Mouse (Mus musculus) midbrain, postnatal 0 days (tissue): ENCODE results near the gene Cpne5. TPM values are rescaled to one million over a fixed set of nuclear protein-coding genes. Genes with fewer than 3 reads are reported as not detected.

Experiments used
- ATAC-seq: fragments of 200-750 bp; cut with Nextera tagmentation; 2 replicates; pipeline ENCODE4 v1.8.0; 2017; ENCODE audit warnings: moderate number of reproducible peaks, mild to moderate bottlenecking, moderate TSS enrichment, moderate library complexity; ENCODE audit not compliant: low FRiP score
- DNase-seq: peaks from one replicate; pipeline ENCODE4 v3.0.0-alpha.2; 2015; ENCODE audit warnings: low spot score
- H3K27ac ChIP-seq: fragments of 300-500 bp; sonication (generic); 2 replicates; pipeline ENCODE4 v1.5.1; 2014; ENCODE audit warnings: low read depth, mild to moderate bottlenecking, low read length, mixed read lengths
- H3K27me3 ChIP-seq: fragments of 300-500 bp; sonication (generic); 2 replicates; pipeline ENCODE4 v1.6.1; 2014; ENCODE audit warnings: low read length, control low read depth, mixed read lengths; ENCODE audit not compliant: insufficient read depth
- H3K36me3 ChIP-seq: fragments of 300-500 bp; sonication (generic); 2 replicates; pipeline ENCODE4 v1.6.1; 2014; ENCODE audit warnings: low read length, control low read depth, mixed read lengths; ENCODE audit not compliant: insufficient read depth
- H3K4me1 ChIP-seq: fragments of 300-500 bp; sonication (generic); 2 replicates; pipeline ENCODE4 v1.6.1; 2014; ENCODE audit warnings: mild to moderate bottlenecking, control low read depth, antibody characterized with exemption, low read length, mixed read lengths; ENCODE audit not compliant: insufficient read depth
- H3K4me2 ChIP-seq: fragments of 300-500 bp; sonication (generic); 2 replicates; pipeline ENCODE4 v1.6.1; 2014; ENCODE audit warnings: low read depth, mild to moderate bottlenecking, low read length, mixed read lengths; ENCODE audit not compliant: poor library complexity, severe bottlenecking
- H3K4me3 ChIP-seq: fragments of 300-500 bp; sonication (generic); 2 replicates; pipeline ENCODE4 v1.5.1; 2014; ENCODE audit warnings: low read depth, mild to moderate bottlenecking, low read length, moderate library complexity
- H3K9ac ChIP-seq: fragments of 300-500 bp; sonication (generic); replicated peaks from 2 replicates; pipeline ENCODE4 v1.6.1; 2014; ENCODE audit warnings: mild to moderate bottlenecking, low read length, moderate library complexity, mixed read lengths; ENCODE audit not compliant: poor library complexity, severe bottlenecking
- H3K9me3 ChIP-seq: fragments of 300-500 bp; sonication (generic); 2 replicates; pipeline ENCODE4 v1.6.1; 2016; ENCODE audit warnings: low read length, control low read depth
- CTCF ChIP-seq: IDR thresholded peaks from 2 replicates; pipeline ENCODE4 v1.5.1; 2016; ENCODE audit warnings: antibody characterized with exemption, mild to moderate bottlenecking
- WGBS: fragments of 180-500 bp; shearing (Covaris S2); extraction: QIAGEN DNeasy Blood & Tissue Kit; methylation state at CpG from one replicate; pipeline ENCODE4 v1.1.7; 2014; 5-methylcytosine and 5-hydroxymethylcytosine counted together
- polyA plus RNA-seq: library from polyadenylated mRNA; unstranded; fragments of >200 nt; fragmentation: Nextera tagmentation; extraction: Ambion mirVana; gene quantifications from 2 replicates; pipeline ENCODE4 v1.2.1, GENCODE M21; 2015
- total RNA-seq: library from RNA; depleted of rRNA; stranded (reverse); fragments of >200 nt; gene quantifications from 2 replicates; pipeline ENCODE4 v1.2.3, GENCODE M21; 2014

Gene Cpne5
- total and polyA plus RNA-seq, 2 experiments from 2014 or later, result 86.5 to 90.2 TPM

DNA sequence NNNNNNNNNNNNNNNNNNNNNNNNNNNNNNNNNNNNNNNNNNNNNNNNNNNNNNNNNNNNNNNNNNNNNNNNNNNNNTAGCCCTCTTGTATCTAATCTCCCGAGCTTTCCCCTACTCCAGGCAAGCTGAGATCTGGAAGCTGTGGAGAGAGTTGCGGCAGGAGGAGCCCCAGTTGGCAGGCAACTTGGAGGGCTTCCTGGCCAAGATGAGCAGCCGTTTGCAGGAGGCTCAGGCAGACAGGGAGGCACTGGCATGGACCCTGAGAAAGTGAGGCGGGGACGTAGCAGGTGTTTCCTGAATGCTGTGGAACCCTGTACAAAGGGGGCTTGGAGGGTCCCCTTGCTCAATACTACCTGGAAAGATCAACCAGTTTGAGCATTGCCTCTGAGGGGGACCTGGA, 102.9 kb downstream of the Cpne5 start:
- Histone ChIP-seq H3K4me2 (no peak overlapping the region), H3K4me1 (no peaks in the 10 kb centered on the region), H3K4me3 (no peak overlapping the region), H3K27me3 (no peaks in the 10 kb centered on the region), H3K27ac (no peak overlapping the region), H3K9ac (no peak overlapping the region), H3K9me3 (no peaks in the 10 kb centered on the region), H3K36me3 (no peaks in the 10 kb centered on the region)
- no peak for DNase-seq
- no peak for ATAC-seq
- 76% methylated on average over 5 of the region's 5 CpGs for WGBS
- no peak for TF ChIP-seq CTCF

DNA sequence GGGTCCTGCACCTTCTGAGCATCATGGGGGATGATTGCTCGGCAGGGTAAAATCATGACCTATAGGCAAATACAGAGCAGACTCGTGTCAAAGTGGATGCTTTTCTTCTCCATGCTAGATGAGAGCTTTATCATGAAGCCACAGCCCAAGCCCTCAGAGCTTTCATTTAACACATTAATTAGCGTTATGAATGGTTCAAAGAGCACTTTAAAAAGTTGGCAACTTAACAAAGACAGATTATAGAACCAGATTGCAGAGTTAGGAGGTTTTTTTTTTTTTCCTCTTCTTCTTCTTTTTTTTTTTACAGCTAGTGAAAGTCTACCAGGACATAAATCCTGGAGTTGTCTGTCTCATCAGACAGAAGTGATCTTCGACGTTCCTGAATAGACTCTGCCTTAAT, 108.6 kb downstream of the Cpne5 start:
- ATAC-seq (no peak), DNase-seq (peak; percentile 25)
- 54% methylated on average over 5 of the region's 5 CpGs for WGBS
- no peaks in the 10 kb centered on the region for H3K9me3 ChIP-seq
- no peaks in the 10 kb centered on the region for H3K36me3 ChIP-seq
- H3K27ac ChIP-seq, result no peak overlapping the region
- no peak overlapping the region for H3K4me3 ChIP-seq
- no peak for TF ChIP-seq CTCF
- H3K27me3 ChIP-seq, result no peaks in the 10 kb centered on the region
- H3K4me2 ChIP-seq, result no peak overlapping the region
- no peak overlapping the region for H3K9ac ChIP-seq
- no peaks in the 10 kb centered on the region for H3K4me1 ChIP-seq

GRCm38 (mm10) chr17:29126561-29126960, 111.4 kb downstream of the Cpne5 start:
- WGBS, result 93% methylated on average over 3 of the region's 3 CpGs
- Histone ChIP-seq H3K27me3 (no peaks in the 10 kb centered on the region), H3K4me3 (no peak overlapping the region), H3K4me1 (no peaks in the 10 kb centered on the region), H3K9me3 (no peaks in the 10 kb centered on the region), H3K4me2 (no peak overlapping the region), H3K36me3 (no peaks in the 10 kb centered on the region), H3K27ac (no peak overlapping the region), H3K9ac (no peak overlapping the region)
- no peak for DNase-seq
- no peak for TF ChIP-seq CTCF
- ATAC-seq, result no peak

- no peaks in the 10 kb centered on the region for H3K4me1 ChIP-seq
- ATAC-seq (no peak), DNase-seq (no peak)
- no peak overlapping the region for H3K4me2 ChIP-seq
- 81% methylated on average over 6 of the region's 6 CpGs for WGBS
- H3K27ac ChIP-seq, result no peak overlapping the region
- no peak overlapping the region for H3K9ac ChIP-seq
- no peak overlapping the region for H3K4me3 ChIP-seq
- H3K9me3 ChIP-seq, result no peaks in the 10 kb centered on the region
- H3K36me3 ChIP-seq, result no peaks in the 10 kb centered on the region
- no peak for TF ChIP-seq CTCF
- H3K27me3 ChIP-seq, result no peaks in the 10 kb centered on the region
These were observed 114.3 kb downstream of the Cpne5 start for GRCm38 (mm10) chr17:29123578-29124174.

DNA sequence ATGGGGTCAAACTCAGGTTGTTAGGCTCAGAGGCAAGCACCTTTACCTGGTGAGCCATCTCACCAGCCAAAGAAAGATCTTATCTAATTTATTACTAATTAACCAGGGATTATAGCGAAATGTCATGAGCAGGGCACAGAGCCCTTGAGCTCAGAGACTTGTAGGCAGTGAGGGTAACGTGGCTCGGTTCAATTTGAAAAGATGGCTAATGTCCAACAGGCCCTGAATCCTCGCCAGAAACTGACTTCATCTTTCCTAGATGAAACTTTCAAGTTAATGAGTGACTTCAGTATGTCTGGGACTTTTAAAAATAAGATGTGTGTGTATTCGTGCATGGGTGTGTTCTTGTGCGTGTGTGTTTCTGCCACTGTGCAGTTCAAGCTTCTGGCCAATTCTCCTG, 115.2 kb downstream of the Cpne5 start:
- Histone ChIP-seq H3K9ac (no peak overlapping the region), H3K4me3 (no peak overlapping the region), H3K4me2 (no peak overlapping the region), H3K36me3 (no peaks in the 10 kb centered on the region), H3K4me1 (no peaks in the 10 kb centered on the region), H3K9me3 (no peaks in the 10 kb centered on the region), H3K27me3 (no peaks in the 10 kb centered on the region), H3K27ac (no peak overlapping the region)
- DNase-seq, result no peak
- no peak for ATAC-seq
- WGBS, result 79% methylated on average over 6 of the region's 6 CpGs
- no peak for TF ChIP-seq CTCF

DNA sequence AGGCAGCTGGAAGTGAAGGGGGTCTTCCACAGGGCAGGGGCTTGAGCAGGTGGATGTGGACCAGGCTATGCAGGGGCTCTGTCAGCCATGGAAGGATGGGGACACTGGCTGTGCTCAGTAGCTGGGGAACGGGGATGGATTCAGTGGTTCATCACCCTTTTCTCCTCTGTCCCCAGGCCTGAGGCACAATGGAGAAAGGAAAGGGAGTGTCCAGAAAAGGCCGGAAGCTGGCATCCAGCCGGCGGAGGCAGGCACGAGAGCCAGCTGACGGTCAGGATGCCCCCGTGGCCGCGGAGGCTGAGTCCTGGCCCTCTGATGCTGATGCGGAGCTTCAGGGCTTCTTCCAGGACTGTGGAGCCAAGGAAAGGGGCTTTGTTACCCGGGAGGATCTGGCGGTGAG, 117.3 kb downstream of the Cpne5 start:
- TF ChIP-seq CTCF, result no peak
- DNase-seq (no peak), ATAC-seq (no peak)
- no peak overlapping the region for H3K4me3 ChIP-seq
- no peak overlapping the region for H3K27ac ChIP-seq
- no peaks in the 10 kb centered on the region for H3K27me3 ChIP-seq
- no peaks in the 10 kb centered on the region for H3K4me1 ChIP-seq
- WGBS, result 49% methylated on average over 12 of the region's 12 CpGs
- no peak overlapping the region; the same call in 1 of the 2 replicates for H3K9ac ChIP-seq
- H3K36me3 ChIP-seq, result no peaks in the 10 kb centered on the region
- H3K9me3 ChIP-seq, result no peaks in the 10 kb centered on the region
- H3K4me2 ChIP-seq, result no peak overlapping the region
